Mouse (Mus musculus) left cerebral cortex, adult 18-20 months (tissue): ENCODE data around the gene Sdk1. TPM values are rescaled to one million over a fixed set of nuclear protein-coding genes. Genes with fewer than 3 reads are reported as not detected.
"Not testable (repeated sequence)": the region's sequence is repeated elsewhere in the genome, so short reads cannot be mapped to it uniquely, and the experiment has no call there.

Experiments used
- DNase-seq, 2 experiments: peaks; one replicate each; pipeline ENCODE4 v3.0.0; 2021 to 2022; ENCODE audit warnings: low spot score in 2 of 2, mixed read lengths in 1 of 2
- total RNA-seq, 2 experiments: library from RNA; stranded (reverse); gene quantifications; 2 replicates each; pipeline ENCODE4 v1.2.3; 2021

Gene Sdk1
- total RNA-seq, 2 experiments from 2014 or later, result 9.3 to 10.0 TPM

- no peak for DNase-seq
Measured at GRCm38 (mm10) chr5:141631641-141632040, 390.4 kb downstream of the Sdk1 start.

DNA sequence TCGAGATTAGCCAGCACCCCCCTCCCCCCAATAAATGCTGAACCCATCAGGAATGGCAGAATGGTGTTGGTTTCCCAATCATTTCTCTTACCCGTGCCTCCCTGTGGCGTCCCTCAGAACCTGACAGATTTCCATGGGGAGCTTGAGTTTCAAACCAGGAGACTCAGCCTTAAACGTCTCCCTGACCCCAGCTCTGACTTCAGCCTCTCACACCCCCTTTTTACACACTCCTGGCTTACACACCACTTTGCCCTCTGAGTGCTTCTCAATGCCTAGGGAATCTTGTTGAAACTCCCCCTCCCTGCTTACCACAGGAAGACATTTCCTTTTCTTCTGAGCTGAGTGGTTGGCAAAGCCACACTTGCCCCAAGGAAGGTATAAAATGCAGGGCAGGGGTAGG lies 392.0 kb downstream of the Sdk1 start:
- DNase-seq, result no peak

DNA sequence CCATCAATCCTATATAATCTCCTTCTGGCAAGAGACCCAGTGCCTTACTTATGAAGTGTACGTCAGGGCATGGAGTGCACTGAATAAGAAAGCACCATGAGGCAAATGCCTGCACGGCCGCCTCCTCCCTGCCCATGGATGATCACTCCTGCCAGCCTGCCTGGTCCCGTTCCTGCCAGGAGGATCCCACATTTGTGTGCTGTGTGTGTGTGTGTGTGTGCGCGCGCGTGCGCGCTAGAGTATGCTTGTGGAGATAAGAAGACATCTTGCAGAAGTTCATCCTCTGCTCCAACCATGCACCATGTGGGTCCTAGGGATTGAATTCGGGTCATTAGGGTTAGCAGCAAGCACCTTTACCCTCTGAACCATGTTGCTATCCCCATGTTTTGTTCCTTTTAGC lies 395.1 kb downstream of the Sdk1 start:
- DNase-seq, result no peak

DNA sequence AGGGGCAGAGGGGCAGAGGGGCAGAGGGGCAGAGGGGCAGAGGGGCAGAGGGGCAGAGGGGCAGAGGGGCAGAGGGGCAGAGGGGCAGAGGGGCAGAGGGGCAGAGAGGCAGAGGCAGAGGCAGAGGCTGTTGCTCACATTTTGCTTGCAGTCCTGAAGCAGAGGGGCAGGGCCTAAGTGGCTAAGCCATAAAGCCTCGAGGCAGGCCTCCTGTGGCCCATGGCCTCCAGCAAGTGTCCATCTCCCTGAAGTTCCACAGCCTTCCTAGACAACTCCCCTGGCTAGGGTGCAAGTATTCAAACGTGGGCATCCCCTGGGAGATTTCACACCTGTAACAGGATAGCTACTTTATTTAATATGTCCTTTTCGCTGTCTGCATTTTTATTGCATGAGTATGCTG lies 395.8 kb downstream of the Sdk1 start:
- not testable (repeated sequence) for DNase-seq

- no peak for DNase-seq
Measured at GRCm38 (mm10) chr5:141645671-141646070, 404.4 kb downstream of the Sdk1 start.

- DNase-seq, result no peak
Measured at GRCm38 (mm10) chr5:141646621-141647020, 405.3 kb downstream of the Sdk1 start.

- DNase-seq, result no peak
Measured at GRCm38 (mm10) chr5:141649831-141650375, 408.6 kb downstream of the Sdk1 start.

DNA sequence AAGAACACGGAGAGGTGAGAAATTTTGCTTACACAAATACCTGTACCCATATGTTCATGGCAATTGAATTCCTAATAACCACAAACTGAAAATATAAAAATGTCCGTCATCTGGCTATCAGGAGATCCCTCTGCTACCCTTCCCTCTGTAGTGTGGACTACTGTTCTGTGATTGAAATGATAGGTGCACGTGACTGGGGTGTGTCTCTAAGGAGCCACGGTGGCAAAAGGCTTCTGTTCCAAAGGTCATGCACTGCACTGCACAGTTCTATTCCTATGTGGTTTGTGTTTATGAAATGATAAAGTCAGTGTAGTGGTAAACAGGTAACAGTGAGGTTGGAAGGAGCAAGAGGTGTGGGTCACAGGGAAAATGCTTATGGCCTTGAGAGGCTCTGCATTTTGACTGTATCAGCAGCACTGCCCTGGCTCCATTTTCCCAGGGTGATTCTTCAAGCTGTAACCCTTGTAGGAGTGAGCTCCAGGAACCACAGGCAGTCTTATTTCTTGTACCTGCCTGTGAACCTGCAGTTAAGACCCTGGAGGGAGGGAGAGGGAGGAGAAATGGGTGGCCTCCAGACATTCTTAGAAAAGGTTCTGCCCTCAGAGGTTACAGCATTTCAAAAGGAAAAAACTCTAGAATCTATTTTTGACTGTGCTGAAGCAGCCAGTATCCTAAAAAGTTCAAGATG lies 410.5 kb downstream of the Sdk1 start:
- no peak for DNase-seq

DNA sequence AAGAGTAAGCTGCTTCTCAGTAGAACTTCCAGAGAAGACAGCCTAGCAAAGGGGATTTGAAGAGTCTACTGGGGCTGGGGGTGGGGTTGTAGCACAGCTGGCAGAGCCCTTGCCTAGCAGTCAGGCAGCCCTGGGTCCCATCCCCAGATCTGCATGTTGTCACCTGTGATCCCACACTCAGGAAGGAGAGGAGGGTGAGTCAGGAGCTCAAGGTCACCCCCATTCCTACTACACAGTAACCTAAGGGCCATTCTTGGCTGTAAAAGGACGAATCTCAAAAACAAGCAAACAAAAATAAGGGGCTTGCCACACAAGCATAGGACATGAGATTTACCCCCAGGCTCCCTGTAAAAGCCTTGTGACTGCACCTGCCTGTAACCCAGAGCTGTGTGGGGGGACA lies 435.1 kb downstream of the Sdk1 start:
- DNase-seq, result no peak

DNA sequence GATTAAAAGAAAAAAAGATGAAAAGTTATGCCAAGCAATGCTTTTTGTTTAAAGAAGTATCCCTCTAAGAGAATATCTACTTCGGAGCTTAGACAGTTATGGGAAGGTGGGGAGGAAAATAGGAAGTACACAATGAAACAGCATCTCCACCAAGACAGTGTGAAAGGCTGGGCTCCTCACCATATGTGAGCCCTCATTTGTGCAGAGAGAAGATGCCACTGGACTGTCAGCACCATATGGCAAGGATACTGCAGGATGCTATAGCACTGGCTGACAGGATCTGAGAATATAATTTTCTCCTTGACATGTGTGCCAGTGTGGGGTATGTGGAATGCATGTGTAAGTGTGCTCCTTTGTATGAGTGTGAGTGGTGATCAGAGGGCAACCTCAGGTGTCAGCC lies 435.7 kb downstream of the Sdk1 start:
- peak in 1 of 2 experiments; percentile 36 for DNase-seq

GRCm38 (mm10) chr5:141677841-141678240 lies 436.6 kb downstream of the Sdk1 start:
- no peak for DNase-seq

DNA sequence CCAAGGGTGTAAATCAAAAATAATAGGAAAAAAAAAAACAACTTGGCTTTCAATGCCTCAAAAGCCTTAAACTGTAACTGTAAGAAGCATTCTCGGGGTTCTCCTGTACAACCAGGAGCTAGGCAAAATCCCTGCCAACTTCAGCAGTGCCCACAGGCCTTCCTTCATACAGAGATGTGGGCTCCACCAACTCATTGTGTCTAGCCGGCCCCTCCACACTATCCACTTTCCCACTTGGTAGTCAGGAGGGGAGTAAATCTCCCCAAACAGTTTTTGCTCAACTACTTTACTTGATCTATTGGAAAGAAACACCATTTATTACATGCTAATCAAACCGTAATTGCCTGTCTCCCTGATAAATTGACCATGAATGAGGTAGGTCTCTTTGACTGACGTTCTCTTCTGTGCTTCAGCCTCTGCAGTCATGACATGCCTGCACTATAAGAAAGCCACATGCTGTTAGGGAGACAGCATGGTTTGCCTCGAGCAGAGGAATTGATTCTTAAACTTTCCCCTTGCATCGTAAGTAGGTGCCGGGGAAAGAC lies 445.7 kb downstream of the Sdk1 start:
- DNase-seq, result no peak

DNA sequence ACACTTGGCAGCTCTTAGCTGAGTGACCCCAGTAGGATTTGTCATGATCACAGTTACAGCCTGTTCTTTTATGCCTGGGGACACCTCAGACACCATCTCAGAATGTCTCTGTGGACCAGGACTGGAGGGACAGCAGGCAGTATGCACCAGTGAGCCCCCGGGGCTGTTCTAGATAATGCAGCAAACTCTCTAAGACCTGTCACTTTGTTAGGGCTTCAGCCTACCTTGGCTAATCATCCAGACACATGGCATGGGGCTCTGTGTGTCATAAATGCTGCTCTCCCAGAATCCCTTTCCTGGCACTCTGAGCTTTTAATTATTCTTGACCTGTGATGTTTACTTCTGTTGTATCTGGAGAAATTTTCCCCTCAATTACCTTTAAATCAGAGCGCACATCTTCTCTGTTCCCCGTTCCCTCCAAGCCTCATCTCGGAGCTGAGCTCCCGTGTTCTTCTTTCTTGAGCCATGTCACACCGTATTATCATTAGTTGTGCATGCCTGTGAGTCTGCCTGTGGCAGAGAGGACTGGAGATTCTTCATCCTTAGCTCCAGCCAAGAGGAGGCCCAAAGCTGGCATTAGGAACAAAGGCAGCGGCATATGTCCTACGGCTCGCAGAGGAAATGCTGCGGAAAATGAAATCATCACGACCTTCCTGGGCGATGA lies 448.3 kb downstream of the Sdk1 start:
- DNase-seq, result no peak

DNA sequence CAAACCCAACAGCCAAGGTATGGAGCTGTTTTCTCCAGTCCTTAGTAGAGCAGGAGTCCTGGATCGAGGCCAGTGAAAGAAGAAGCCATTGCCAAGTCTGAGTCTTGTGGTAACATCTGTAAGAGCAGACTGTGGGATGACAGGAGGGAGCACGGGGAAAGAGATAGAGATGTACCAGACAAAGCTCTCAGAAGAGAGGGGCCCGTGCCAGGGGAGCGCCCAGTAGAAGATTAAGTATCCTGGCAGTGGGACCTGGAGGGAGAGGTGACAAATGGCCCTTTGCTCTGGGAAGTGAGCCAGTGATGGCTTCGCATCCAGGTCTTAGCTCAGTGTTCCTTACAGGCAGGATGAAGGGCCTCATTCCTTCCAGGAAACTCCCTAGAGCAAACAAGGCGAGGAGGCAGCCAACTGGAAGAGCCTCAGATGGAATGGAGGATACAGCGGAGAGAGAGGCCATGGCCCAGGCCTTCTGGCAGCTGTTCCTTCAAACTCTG lies 450.2 kb downstream of the Sdk1 start:
- no peak for DNase-seq

- DNase-seq, result no peak
Measured at GRCm38 (mm10) chr5:141693716-141694115, 452.4 kb downstream of the Sdk1 start.

- no peak for DNase-seq
Measured at GRCm38 (mm10) chr5:141694901-141695300, 453.6 kb downstream of the Sdk1 start.

DNA sequence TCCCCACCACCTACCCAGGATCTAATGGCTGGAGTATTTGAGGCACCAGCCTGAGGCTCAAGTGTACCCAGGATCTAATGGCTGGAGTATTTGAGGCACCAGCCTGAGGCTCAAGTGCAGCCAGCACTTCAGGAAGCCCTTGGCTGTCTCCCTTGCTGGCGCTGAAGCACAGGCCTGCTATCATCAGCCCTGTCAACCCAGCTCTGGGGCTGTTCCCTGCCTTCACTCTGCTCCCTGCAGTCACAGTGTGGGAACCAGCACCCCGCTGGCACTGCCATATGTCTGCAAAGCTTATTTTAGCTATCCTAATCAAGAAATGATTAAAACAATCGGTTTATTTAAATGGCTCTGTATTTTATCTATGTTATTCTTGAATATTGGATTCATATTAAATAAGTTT lies 457.1 kb downstream of the Sdk1 start:
- DNase-seq, result no peak

DNA sequence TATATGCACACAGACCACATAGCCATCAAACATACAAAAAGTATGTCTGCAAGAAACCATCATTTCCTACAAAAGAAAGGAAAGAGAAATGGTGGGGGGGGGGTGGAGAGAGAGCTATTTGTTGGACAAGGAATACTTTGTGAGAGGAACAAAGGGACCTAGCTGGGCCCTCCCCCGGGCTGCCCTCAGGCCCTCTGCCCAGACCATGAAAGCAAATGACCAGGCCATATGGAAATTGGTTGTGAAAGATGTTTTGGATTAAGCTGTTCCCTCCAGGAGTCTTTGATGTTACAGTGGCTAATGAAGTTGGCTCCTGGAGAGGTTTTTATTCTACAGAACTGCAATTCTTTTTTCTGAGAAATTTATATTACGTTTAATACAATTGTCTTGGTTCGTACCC lies 479.5 kb downstream of the Sdk1 start:
- DNase-seq, result no peak

- DNase-seq, result no peak
Measured at GRCm38 (mm10) chr5:141727968-141728367, 486.7 kb downstream of the Sdk1 start.

- DNase-seq, result no peak
Measured at GRCm38 (mm10) chr5:141730006-141730405, 488.7 kb downstream of the Sdk1 start.

DNA sequence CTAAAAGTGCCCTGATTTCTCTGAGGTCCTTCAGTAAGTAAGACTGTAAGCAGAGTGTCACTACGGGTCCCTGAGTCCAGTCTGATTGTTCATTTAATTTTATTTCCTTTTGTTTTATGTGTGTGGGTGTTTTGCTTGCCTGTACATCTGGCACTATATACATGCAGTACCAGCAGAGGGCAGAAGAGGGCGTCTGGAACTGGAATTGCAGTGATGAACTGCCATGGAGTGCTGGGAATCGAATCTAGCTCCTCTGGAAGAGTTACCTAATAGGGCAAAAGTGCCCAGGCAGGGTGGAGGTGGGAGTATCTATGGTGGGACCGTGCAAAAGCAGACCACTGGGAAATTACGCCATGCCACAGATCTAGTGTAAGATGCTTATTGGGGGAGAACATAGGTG lies 497.4 kb downstream of the Sdk1 start:
- no peak for DNase-seq

DNA sequence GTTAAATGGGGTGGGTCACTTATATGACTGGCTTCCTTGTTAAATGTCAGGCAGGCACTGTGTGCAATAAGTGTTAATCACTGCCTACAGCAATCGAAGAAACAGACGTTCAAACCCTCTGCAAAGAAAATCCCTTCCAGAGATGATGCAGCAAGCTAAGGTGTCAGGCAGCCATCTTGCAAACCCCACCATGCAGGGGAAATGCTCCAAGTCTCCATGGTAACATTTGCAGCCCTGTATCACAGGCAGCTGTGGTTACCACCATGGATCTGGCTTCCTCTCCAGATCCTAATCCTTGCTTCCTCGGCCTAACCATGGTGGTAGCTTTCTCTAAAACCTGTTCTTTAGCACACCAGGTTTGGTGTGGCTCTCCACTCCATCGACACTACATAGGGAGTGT lies 507.5 kb downstream of the Sdk1 start:
- DNase-seq, result no peak
